Mouse (Mus musculus): ENCODE data around the gene Nwd2.

Nwd2 gene

GRCm38 (mm10) chr5:63649070-63649532 is at the start of gene Nwd2:
TSS of gene Nwd2 (plus strand) at chr5:63649102.
- DNase-seq (ENCODE audit: low spot score in 2 of 2) = no peak

- no peak for DNase-seq (ENCODE audit: low spot score in 2 of 2)
Measured at GRCm38 (mm10) chr5:63607447-63607846, 41.5 kb upstream of the Nwd2 start.

GRCm38 (mm10) chr5:63616792-63617668 is 31.9 kb upstream of the Nwd2 start:
- DNase-seq (ENCODE audit: low spot score in 2 of 2) = no peak

- DNase-seq (ENCODE audit: low spot score in 2 of 2) = no peak
Measured at GRCm38 (mm10) chr5:63624123-63624522, 24.8 kb upstream of the Nwd2 start.

GRCm38 (mm10) chr5:63627832-63628530 is 20.9 kb upstream of the Nwd2 start:
- DNase-seq (ENCODE audit: low spot score in 2 of 2) = no peak

- DNase-seq (ENCODE audit: low spot score in 2 of 2) = no peak
Measured at GRCm38 (mm10) chr5:63628531-63628871, 20.4 kb upstream of the Nwd2 start.

- DNase-seq (ENCODE audit: low spot score in 2 of 2) = no peak
Measured at GRCm38 (mm10) chr5:63634636-63635035, 14.3 kb upstream of the Nwd2 start.

GRCm38 (mm10) chr5:63648187-63648586 is 715 bp upstream of the Nwd2 start:
- no peak for DNase-seq (ENCODE audit: low spot score in 2 of 2)

GRCm38 (mm10) chr5:63649533-63650464 is 897 bp downstream of the Nwd2 start:
- DNase-seq (ENCODE audit: low spot score in 2 of 2) = no peak

GRCm38 (mm10) chr5:63651813-63652212 is 2.9 kb downstream of the Nwd2 start:
- DNase-seq (ENCODE audit: low spot score in 2 of 2) = no peak

- no peak for DNase-seq (ENCODE audit: low spot score in 2 of 2)
Measured at GRCm38 (mm10) chr5:63652705-63653104, 3.8 kb downstream of the Nwd2 start.

- no peak for DNase-seq (ENCODE audit: low spot score in 2 of 2)
Measured at GRCm38 (mm10) chr5:63666884-63667283, 18.0 kb downstream of the Nwd2 start.

GRCm38 (mm10) chr5:63675934-63676333 is 27.0 kb downstream of the Nwd2 start:
- DNase-seq (ENCODE audit: low spot score in 2 of 2) = no peak

GRCm38 (mm10) chr5:63689084-63689483 is 40.2 kb downstream of the Nwd2 start:
- no peak for DNase-seq (ENCODE audit: low spot score in 2 of 2)

- DNase-seq (ENCODE audit: low spot score in 2 of 2) = no peak
Measured at GRCm38 (mm10) chr5:63696784-63697183, 47.9 kb downstream of the Nwd2 start.

- no peak for DNase-seq (ENCODE audit: low spot score in 2 of 2)
Measured at GRCm38 (mm10) chr5:63697196-63697595, 48.3 kb downstream of the Nwd2 start.

GRCm38 (mm10) chr5:63728955-63729354 is 80.1 kb downstream of the Nwd2 start:
- DNase-seq (ENCODE audit: low spot score in 2 of 2) = no peak

GRCm38 (mm10) chr5:63735521-63735920 is 86.6 kb downstream of the Nwd2 start:
- no peak for DNase-seq (ENCODE audit: low spot score in 2 of 2)

- no peak for DNase-seq (ENCODE audit: low spot score in 2 of 2)
Measured at GRCm38 (mm10) chr5:63743426-63743825, 94.5 kb downstream of the Nwd2 start.

GRCm38 (mm10) chr5:63748299-63748698 is 99.4 kb downstream of the Nwd2 start:
- DNase-seq (ENCODE audit: low spot score in 2 of 2) = no peak

- no peak for DNase-seq (ENCODE audit: low spot score in 2 of 2)
Measured at GRCm38 (mm10) chr5:63748759-63749158, 99.9 kb downstream of the Nwd2 start.

Measured in spleen, postnatal 14 days (tissue).